ENCODE assay signal across 19 mouse cellular contexts in genomic region chr19:38332245-38332644, GRCm38 (mm10).
DNase-seq lines count a peak whose midpoint lies in the region; ATAC-seq and TF ChIP-seq lines count a peak whose summit lies in the region.
"Had no signal": no experiment of that assay in that cellular context is flagged by ENCODE, and none has a peak within 500 bp of the region (broad histone marks: within the 10 kb centered on the region; RNA-seq: fewer than 3 reads in every experiment).

No protein-coding gene starts in this region.

- H3K4me1 ChIP-seq in embryonic facial prominence, embryonic 14.5 days (ENCODE audit: control insufficient read depth, insufficient read depth, low read length), result no peaks in the 10 kb centered on the region
- H3K4me1 ChIP-seq in embryonic facial prominence, embryonic 10.5 days, result no peaks in the 10 kb centered on the region
- no peaks in the 10 kb centered on the region for H3K4me1 ChIP-seq in heart, postnatal 0 days (ENCODE audit: control insufficient read depth, insufficient read depth)
- no peaks in the 10 kb centered on the region for H3K4me1 ChIP-seq in hindbrain, embryonic 14.5 days (replicated peaks; ENCODE audit: control insufficient read depth, insufficient read depth, low read length)
- H3K4me1 ChIP-seq: embryonic facial prominence, embryonic 13.5 days; hindbrain, embryonic 12.5 days; midbrain, embryonic 12.5 days; stomach, embryonic 15.5 days had no signal

- WGBS in embryonic facial prominence, embryonic 14.5 days, result 48% methylated on average over 2 of the region's 2 CpGs
- 79% methylated on average over 2 of the region's 2 CpGs for WGBS in embryonic facial prominence, embryonic 10.5 days
- WGBS in heart, postnatal 0 days, result 17% methylated on average over 2 of the region's 2 CpGs
- WGBS in hindbrain, embryonic 14.5 days, result 67% methylated on average over 2 of the region's 2 CpGs

- H3K4me2 ChIP-seq in embryonic facial prominence, embryonic 14.5 days (ENCODE audit: low read depth, low read length), result no peak overlapping the region
- no peak overlapping the region for H3K4me2 ChIP-seq in heart, postnatal 0 days (ENCODE audit: low read depth, low read length)
- H3K4me2 ChIP-seq in hindbrain, embryonic 14.5 days (replicated peaks), result no peak overlapping the region
- H3K4me2 ChIP-seq: embryonic facial prominence, embryonic 13.5 days; hindbrain, embryonic 12.5 days; liver, embryonic 11.5 days; midbrain, embryonic 12.5 days; stomach, embryonic 15.5 days had no signal

- no peaks in the 10 kb centered on the region for H3K9me3 ChIP-seq in embryonic facial prominence, embryonic 14.5 days (ENCODE audit: control insufficient read depth, low read length)
- no peaks in the 10 kb centered on the region for H3K9me3 ChIP-seq in embryonic facial prominence, embryonic 10.5 days
- H3K9me3 ChIP-seq in heart, postnatal 0 days (replicated peaks; ENCODE audit: control insufficient read depth, low read length), result no peaks in the 10 kb centered on the region
- no peaks in the 10 kb centered on the region for H3K9me3 ChIP-seq in hindbrain, embryonic 14.5 days (ENCODE audit: control insufficient read depth, low read length)
- H3K9me3 ChIP-seq: embryonic facial prominence, embryonic 13.5 days; hindbrain, embryonic 12.5 days; midbrain, embryonic 12.5 days; stomach, embryonic 15.5 days had no signal

- ATAC-seq in embryonic facial prominence, embryonic 14.5 days (ENCODE audit: low read depth), result no peak
- ATAC-seq in heart, postnatal 0 days (ENCODE audit: insufficient read depth, low read depth), result peak; percentile 33; the same call in 1 of the 2 replicates
- ATAC-seq in hindbrain, embryonic 14.5 days (ENCODE audit: low FRiP score), result no peak
- ATAC-seq in monocyte, adult 5-6 weeks (replicated peaks; ENCODE audit: insufficient number of reproducible peaks, low FRiP score, low TSS enrichment, poor library complexity, severe bottlenecking), result no peak
- ATAC-seq: forebrain, embryonic 14.5 days had no signal

- no peaks in the 10 kb centered on the region for H3K27me3 ChIP-seq in embryonic facial prominence, embryonic 14.5 days (replicated peaks; ENCODE audit: control insufficient read depth, insufficient read depth, low read length)
- H3K27me3 ChIP-seq in embryonic facial prominence, embryonic 10.5 days (replicated peaks; ENCODE audit: low read depth, poor library complexity, severe bottlenecking), result no peaks in the 10 kb centered on the region
- H3K27me3 ChIP-seq in heart, postnatal 0 days (ENCODE audit: control insufficient read depth, insufficient read depth, low read length), result no peaks in the 10 kb centered on the region
- H3K27me3 ChIP-seq in hindbrain, embryonic 14.5 days (ENCODE audit: control insufficient read depth, insufficient read depth, low read length), result no peaks in the 10 kb centered on the region
- H3K27me3 ChIP-seq: embryonic facial prominence, embryonic 13.5 days; hindbrain, embryonic 12.5 days; midbrain, embryonic 12.5 days; stomach, embryonic 15.5 days had no signal

- no peak for TF ChIP-seq CTCF in heart, postnatal 0 days (IDR thresholded peaks at IDR 0.05; ENCODE audit: low read depth)

- H3K4me3 ChIP-seq in embryonic facial prominence, embryonic 14.5 days (ENCODE audit: low read depth, low read length), result no peak overlapping the region
- no peak overlapping the region for H3K4me3 ChIP-seq in embryonic facial prominence, embryonic 10.5 days
- H3K4me3 ChIP-seq in heart, postnatal 0 days (ENCODE audit: low read depth, low read length), result no peak overlapping the region
- no peak overlapping the region for H3K4me3 ChIP-seq in hindbrain, embryonic 14.5 days (replicated peaks; ENCODE audit: low read length)
- H3K4me3 ChIP-seq: embryonic facial prominence, embryonic 13.5 days; hindbrain, embryonic 12.5 days; midbrain, embryonic 12.5 days; stomach, embryonic 15.5 days had no signal

- no peak overlapping the region for H3K27ac ChIP-seq in embryonic facial prominence, embryonic 14.5 days (replicated peaks; ENCODE audit: low read depth, low read length)
- H3K27ac ChIP-seq in embryonic facial prominence, embryonic 10.5 days (replicated peaks), result no peak overlapping the region
- H3K27ac ChIP-seq in heart, postnatal 0 days (ENCODE audit: low read depth), result no peak overlapping the region
- H3K27ac ChIP-seq in hindbrain, embryonic 14.5 days, result no peak overlapping the region
- H3K27ac ChIP-seq: embryonic facial prominence, embryonic 13.5 days; hindbrain, embryonic 12.5 days; midbrain, embryonic 12.5 days; stomach, embryonic 15.5 days had no signal

- H3K36me3 ChIP-seq in embryonic facial prominence, embryonic 14.5 days (ENCODE audit: control insufficient read depth, insufficient read depth, low read length), result no peaks in the 10 kb centered on the region
- H3K36me3 ChIP-seq in embryonic facial prominence, embryonic 10.5 days (replicated peaks), result no peaks in the 10 kb centered on the region
- H3K36me3 ChIP-seq in heart, postnatal 0 days (replicated peaks; ENCODE audit: control insufficient read depth, insufficient read depth, low read length), result no peaks in the 10 kb centered on the region
- H3K36me3 ChIP-seq in hindbrain, embryonic 14.5 days (replicated peaks; ENCODE audit: control insufficient read depth, insufficient read depth), result no peaks in the 10 kb centered on the region
- H3K36me3 ChIP-seq: embryonic facial prominence, embryonic 13.5 days; hindbrain, embryonic 12.5 days; midbrain, embryonic 12.5 days; stomach, embryonic 15.5 days had no signal

- DNase-seq in embryonic facial prominence, embryonic 14.5 days (ENCODE audit: low spot score), result peak; percentile 4
- DNase-seq in embryonic facial prominence, embryonic 10.5 days (ENCODE audit: low spot score), result no peak
- peak; percentile 64 for DNase-seq in layer of hippocampus, adult 9-11 months
- no peak for DNase-seq in layer of hippocampus, postnatal 14 days (ENCODE audit: low spot score in 2 of 2)
- peak; percentile 26 for DNase-seq in NIH3T3 (ENCODE audit: low read depth)
- DNase-seq in heart, postnatal 0 days (ENCODE audit: low spot score), result no peak
- no peak for DNase-seq in hindbrain, embryonic 14.5 days (ENCODE audit: low spot score)
- DNase-seq: adrenal gland, postnatal 10 days; cerebellum, postnatal 36 days; kidney, adult 18-20 months; kidney, postnatal 4 days; thymus, postnatal 36 days had no signal

- no peak for TF ChIP-seq EP300 in heart, postnatal 0 days (IDR thresholded peaks at IDR 0.05; ENCODE audit: low read depth)

- H3K9ac ChIP-seq in embryonic facial prominence, embryonic 14.5 days (ENCODE audit: low read depth, low read length), result no peak overlapping the region
- no peak overlapping the region for H3K9ac ChIP-seq in heart, postnatal 0 days (replicated peaks; ENCODE audit: low read depth, low read length)
- H3K9ac ChIP-seq in hindbrain, embryonic 14.5 days, result no peak overlapping the region
- H3K9ac ChIP-seq: embryonic facial prominence, embryonic 13.5 days; hindbrain, embryonic 12.5 days; midbrain, embryonic 12.5 days; stomach, embryonic 15.5 days had no signal

Comparison
In these comparisons a context has a peak if more than half of its experiments do, and no peak if none do; other contexts are left out.
1. DNase-seq: peak in embryonic facial prominence, embryonic 14.5 days (single experiment), layer of hippocampus, adult 9-11 months (single experiment) and NIH3T3 (single experiment); none in embryonic facial prominence, embryonic 10.5 days (single experiment), layer of hippocampus, postnatal 14 days (0 of 2), heart, postnatal 0 days (single experiment) and hindbrain, embryonic 14.5 days (single experiment).